ENCODE assay signal across 9 mouse cellular contexts in genomic region chr17:35532901-35533300, GRCm38 (mm10).
"Had no signal": no experiment of that assay in that cellular context is flagged by ENCODE, and none has a peak within 500 bp of the region (broad histone marks: within the 10 kb centered on the region; RNA-seq: fewer than 3 reads in every experiment).

Gene Psors1c2 (plus strand): TSS chr17:35533201.

- H3K27me3 ChIP-seq: limb, embryonic 15.5 days; midbrain, embryonic 13.5 days; stomach, embryonic 15.5 days had no signal

- H3K27ac ChIP-seq: limb, embryonic 15.5 days; liver, embryonic 12.5 days; midbrain, embryonic 13.5 days; stomach, embryonic 15.5 days had no signal

- H3K4me2 ChIP-seq: limb, embryonic 15.5 days; liver, embryonic 12.5 days; midbrain, embryonic 13.5 days; stomach, embryonic 15.5 days had no signal

- ATAC-seq: liver, embryonic 12.5 days; midbrain, embryonic 13.5 days had no signal

- H3K4me1 ChIP-seq: liver, embryonic 12.5 days; stomach, embryonic 15.5 days had no signal

- H3K4me3 ChIP-seq: limb, embryonic 15.5 days; liver, embryonic 12.5 days; midbrain, embryonic 13.5 days; stomach, embryonic 15.5 days had no signal

- H3K9ac ChIP-seq: limb, embryonic 15.5 days; liver, embryonic 12.5 days; midbrain, embryonic 13.5 days; stomach, embryonic 15.5 days had no signal

- DNase-seq: kidney, adult 11 months; left cerebral cortex, postnatal 4 days; right cerebral cortex, postnatal 4 days; spleen, adult 18-20 months; thymus, postnatal 14 days had no signal

- H3K9me3 ChIP-seq: limb, embryonic 15.5 days; liver, embryonic 12.5 days; midbrain, embryonic 13.5 days; stomach, embryonic 15.5 days had no signal
